Mouse (Mus musculus): Measurements from ENCODE around the gene Cldn34a. TPM values are rescaled to one million over a fixed set of nuclear protein-coding genes. Genes with fewer than 3 reads are reported as not detected.
"Not testable (repeated sequence)": the region's sequence is repeated elsewhere in the genome, so short reads cannot be mapped to it uniquely, and the experiment has no call there.

Cldn34a gene
- not detected in 2 replicates for polyA plus RNA-seq (2014; fragmentation: Nextera tagmentation; extraction: Ambion mirVana)

GRCm38 (mm10) chrX:152563034-152563433 lies at the start of gene Cldn34a:
Gene Cldn34a (plus strand): TSS chrX:152563334.
- Histone ChIP-seq H3K4me3 (ENCODE audit: low read depth, low read length) (no peak within 1 kb of the TSS), H3K27ac (ENCODE audit: low read depth) (no peak within 1 kb of the TSS), H3K27me3 (replicated peaks; ENCODE audit: control insufficient read depth, insufficient read depth, low read length) (0 out of 2 replicates have a peak, but pooled peaks cover 3% of the 10 kb centered on the region), H3K9me3 (ENCODE audit: control insufficient read depth, low read length) (no peaks in the 10 kb centered on the region), H3K9ac (ENCODE audit: low read length) (no peak within 1 kb of the TSS), H3K4me2 (ENCODE audit: low read length) (no peak within 1 kb of the TSS), H3K36me3 (ENCODE audit: control insufficient read depth, insufficient read depth, low read length) (no peaks in the 10 kb centered on the region), H3K4me1 (replicated peaks; ENCODE audit: control insufficient read depth, insufficient read depth, low read length) (no peaks in the 10 kb centered on the region)
- WGBS: 76% methylated on average over 2 of the region's 2 CpGs
- no peak for ATAC-seq (replicated peaks; ENCODE audit: low FRiP score, low TSS enrichment, low read depth)
- DNase-seq (ENCODE audit: low spot score): no peak

GRCm38 (mm10) chrX:152518611-152519010 lies 44.5 kb upstream of the Cldn34a start:
- not testable (repeated sequence) for ATAC-seq (replicated peaks; ENCODE audit: low FRiP score, low TSS enrichment, low read depth); H3K4me1 ChIP-seq (replicated peaks; ENCODE audit: control insufficient read depth, insufficient read depth, low read length); H3K9me3 ChIP-seq (ENCODE audit: control insufficient read depth, low read length); H3K4me3 ChIP-seq (ENCODE audit: low read depth, low read length); DNase-seq (ENCODE audit: low spot score); H3K36me3 ChIP-seq (ENCODE audit: control insufficient read depth, insufficient read depth, low read length); H3K9ac ChIP-seq (ENCODE audit: low read length); H3K27ac ChIP-seq (ENCODE audit: low read depth); H3K27me3 ChIP-seq (replicated peaks; ENCODE audit: control insufficient read depth, insufficient read depth, low read length); H3K4me2 ChIP-seq (ENCODE audit: low read length)
- WGBS: 89% methylated on average over 2 of the region's 2 CpGs

GRCm38 (mm10) chrX:152545736-152546135 lies 17.4 kb upstream of the Cldn34a start:
- WGBS: 89% methylated on average over 1 of the region's 1 CpGs
- H3K27me3 ChIP-seq (replicated peaks; ENCODE audit: control insufficient read depth, insufficient read depth, low read length): 0 out of 2 replicates have a peak, but pooled peaks cover 11% of the 10 kb centered on the region

GRCm38 (mm10) chrX:152548180-152548579 lies 15.0 kb upstream of the Cldn34a start:
- 0 out of 2 replicates have a peak, but pooled peaks cover 8% of the 10 kb centered on the region for H3K27me3 ChIP-seq (replicated peaks; ENCODE audit: control insufficient read depth, insufficient read depth, low read length)
- no peaks in the 10 kb centered on the region for H3K4me1 ChIP-seq (replicated peaks; ENCODE audit: control insufficient read depth, insufficient read depth, low read length)
- ATAC-seq (replicated peaks; ENCODE audit: low FRiP score, low TSS enrichment, low read depth): no peak
- no peaks in the 10 kb centered on the region for H3K36me3 ChIP-seq (ENCODE audit: control insufficient read depth, insufficient read depth, low read length)
- no peak for DNase-seq (ENCODE audit: low spot score)
- H3K27ac ChIP-seq (ENCODE audit: low read depth): no peak overlapping the region
- 72% methylated on average over 1 of the region's 1 CpGs for WGBS
- H3K9me3 ChIP-seq (ENCODE audit: control insufficient read depth, low read length): no peaks in the 10 kb centered on the region
- no peak overlapping the region for H3K4me3 ChIP-seq (ENCODE audit: low read depth, low read length)
- no peak overlapping the region for H3K4me2 ChIP-seq (ENCODE audit: low read length)
- no peak overlapping the region for H3K9ac ChIP-seq (ENCODE audit: low read length)

More at GRCm38 (mm10) chrX:152545736-152546135, 17.4 kb upstream of the Cldn34a start:
- no peak overlapping the region for H3K27ac ChIP-seq (ENCODE audit: low read depth)
- no peaks in the 10 kb centered on the region for H3K36me3 ChIP-seq (ENCODE audit: control insufficient read depth, insufficient read depth, low read length)
- H3K4me3 ChIP-seq (ENCODE audit: low read depth, low read length): no peak overlapping the region
- H3K9ac ChIP-seq (ENCODE audit: low read length): no peak overlapping the region
- H3K9me3 ChIP-seq (ENCODE audit: control insufficient read depth, low read length): no peaks in the 10 kb centered on the region
- DNase-seq (ENCODE audit: low spot score) (no peak), ATAC-seq (replicated peaks; ENCODE audit: low FRiP score, low TSS enrichment, low read depth) (no peak)
- no peak overlapping the region for H3K4me2 ChIP-seq (ENCODE audit: low read length)
- no peaks in the 10 kb centered on the region for H3K4me1 ChIP-seq (replicated peaks; ENCODE audit: control insufficient read depth, insufficient read depth, low read length)

- no peaks in the 10 kb centered on the region for H3K27me3 ChIP-seq (replicated peaks; ENCODE audit: control insufficient read depth, insufficient read depth, low read length)
- H3K27ac ChIP-seq (ENCODE audit: low read depth): no peak overlapping the region
- H3K4me3 ChIP-seq (ENCODE audit: low read depth, low read length): no peak overlapping the region
- no peak overlapping the region for H3K9ac ChIP-seq (ENCODE audit: low read length)
- DNase-seq (ENCODE audit: low spot score): no peak
- no peak overlapping the region for H3K4me2 ChIP-seq (ENCODE audit: low read length)
- H3K36me3 ChIP-seq (ENCODE audit: control insufficient read depth, insufficient read depth, low read length): no peaks in the 10 kb centered on the region
- H3K4me1 ChIP-seq (replicated peaks; ENCODE audit: control insufficient read depth, insufficient read depth, low read length): no peaks in the 10 kb centered on the region
- no peak for ATAC-seq (replicated peaks; ENCODE audit: low FRiP score, low TSS enrichment, low read depth)
- 61% methylated on average over 6 of the region's 6 CpGs for WGBS
- H3K9me3 ChIP-seq (ENCODE audit: control insufficient read depth, low read length): no peaks in the 10 kb centered on the region
Measured at GRCm38 (mm10) chrX:152557446-152557845, 5.7 kb upstream of the Cldn34a start.

Other genes starting within 250 kb of the Cldn34a start
- gene Kantr, start 235.8 kb upstream of the Cldn34a start, polyA plus RNA-seq (2014; fragmentation: Nextera tagmentation; extraction: Ambion mirVana): 14.9 and 18.5 TPM in 2 replicates
- gene Tspyl2, start 220.9 kb upstream of the Cldn34a start, polyA plus RNA-seq (2014; fragmentation: Nextera tagmentation; extraction: Ambion mirVana): 23.4 and 23.5 TPM in 2 replicates
- 3.9 and 4.2 TPM in 2 replicates for gene Gpr173, start 194.6 kb upstream of the Cldn34a start, polyA plus RNA-seq (2014; fragmentation: Nextera tagmentation; extraction: Ambion mirVana)
- 8.1 and 8.7 TPM in 2 replicates for gene Shroom2, start 206.1 kb downstream of the Cldn34a start, polyA plus RNA-seq (2014; fragmentation: Nextera tagmentation; extraction: Ambion mirVana)
- 0.35 TPM in 1 of 2 replicates, not detected in the other for gene Gpr143, start 218.6 kb downstream of the Cldn34a start, polyA plus RNA-seq (2014; fragmentation: Nextera tagmentation; extraction: Ambion mirVana)

Measured in intestine, embryonic 14.5 days (tissue).